Mouse (Mus musculus) forebrain, embryonic 10.5 days (tissue): ENCODE results near the gene Cramp1l. TPM values are rescaled to one million over a fixed set of nuclear protein-coding genes. Genes with fewer than 3 reads are reported as not detected.
"Not testable (repeated sequence)": the region's sequence is repeated elsewhere in the genome, so short reads cannot be mapped to it uniquely, and the experiment has no call there.

ENCODE experiments used
- DNase-seq: peaks from one replicate; pipeline ENCODE4 v3.0.0-alpha.2; 2017; ENCODE audit warnings: low spot score; ENCODE audit errors: extremely low spot score
- H3K27ac ChIP-seq: fragments of 300-500 bp; sonication (generic); 2 replicates; pipeline ENCODE4 v1.5.1; 2016; ENCODE audit warnings: mild to moderate bottlenecking
- H3K27me3 ChIP-seq: fragments of 300-500 bp; sonication (generic); 2 replicates; pipeline ENCODE4 v1.6.1; 2016; ENCODE audit warnings: mild to moderate bottlenecking; ENCODE audit not compliant: poor library complexity, severe bottlenecking
- H3K36me3 ChIP-seq: fragments of 300-500 bp; sonication (generic); replicated peaks from 2 replicates; pipeline ENCODE4 v1.6.1; 2016; ENCODE audit warnings: mild to moderate bottlenecking, moderate library complexity
- H3K4me1 ChIP-seq: fragments of 300-500 bp; sonication (generic); 2 replicates; pipeline ENCODE4 v1.6.1; 2016
- H3K4me3 ChIP-seq: fragments of 300-500 bp; sonication (generic); 2 replicates; pipeline ENCODE4 v1.5.1; 2016; ENCODE audit warnings: mild to moderate bottlenecking, moderate library complexity
- H3K9me3 ChIP-seq: fragments of 300-500 bp; sonication (generic); 2 replicates; pipeline ENCODE4 v1.6.1; 2016; ENCODE audit warnings: mild to moderate bottlenecking, moderate library complexity
- WGBS: fragments of 180-500 bp; shearing (Covaris S2); methylation state at CpG from one replicate; pipeline ENCODE4 v1.1.7; 2016; 5-methylcytosine and 5-hydroxymethylcytosine counted together
- polyA plus RNA-seq: library from polyadenylated mRNA; unstranded; fragments of >200 nt; fragmentation: Nextera tagmentation; extraction: Ambion mirVana; gene quantifications from 2 replicates; pipeline ENCODE4 v1.2.1, GENCODE M21; 2016

The Cramp1l gene
- polyA plus RNA-seq, 1 experiment from 2014 or later = 8.4 TPM

- not testable (repeated sequence) for H3K9me3 ChIP-seq, H3K27ac ChIP-seq, DNase-seq, H3K27me3 ChIP-seq, H3K4me1 ChIP-seq, H3K4me3 ChIP-seq
- WGBS = 78% methylated on average over 1 of the region's 1 CpGs
- H3K36me3 ChIP-seq = peaks cover 84% of the 10 kb centered on the region
Observed at GRCm38 (mm10) chr17:24943589-24943988, 72.0 kb downstream of the Cramp1l start.

GRCm38 (mm10) chr17:24943036-24943435, 72.6 kb downstream of the Cramp1l start:
- H3K9me3 ChIP-seq = no peaks in the 10 kb centered on the region
- 91% methylated on average over 7 of the region's 7 CpGs for WGBS
- no peaks in the 10 kb centered on the region for H3K4me1 ChIP-seq
- H3K27me3 ChIP-seq = no peaks in the 10 kb centered on the region
- H3K27ac ChIP-seq = no peak overlapping the region
- H3K36me3 ChIP-seq = peaks cover 78% of the 10 kb centered on the region
- DNase-seq = no peak
- no peak overlapping the region for H3K4me3 ChIP-seq

GRCm38 (mm10) chr17:24942453-24942852, 73.1 kb downstream of the Cramp1l start:
- not testable (repeated sequence) for H3K9me3 ChIP-seq, H3K27ac ChIP-seq, H3K27me3 ChIP-seq, DNase-seq, H3K4me3 ChIP-seq, H3K4me1 ChIP-seq
- peaks cover 72% of the 10 kb centered on the region for H3K36me3 ChIP-seq
- WGBS = 38% methylated on average over 2 of the region's 2 CpGs

GRCm38 (mm10) chr17:24937266-24937665, 78.3 kb downstream of the Cramp1l start:
- Histone ChIP-seq H3K27ac (peak overlapping the region; percentile 90), H3K4me3 (peak overlapping the region; percentile 96), H3K27me3 (no peaks in the 10 kb centered on the region), H3K36me3 (peaks cover 34% of the 10 kb centered on the region), H3K4me1 (peaks cover 21% of the 10 kb centered on the region), H3K9me3 (no peaks in the 10 kb centered on the region)
- DNase-seq = no peak
- 43% methylated on average over 6 of the region's 6 CpGs for WGBS

GRCm38 (mm10) chr17:24936259-24937237, 79.0 kb downstream of the Cramp1l start, which contains the start of gene Mapk8ip3:
TSS of gene Mapk8ip3 (minus strand) at chr17:24936977.
- DNase-seq = peak; percentile 94
- H3K27me3 ChIP-seq = no peaks in the 10 kb centered on the region
- H3K36me3 ChIP-seq = peaks cover 32% of the 10 kb centered on the region
- H3K9me3 ChIP-seq = no peaks in the 10 kb centered on the region
- peak within 1 kb of the TSS; percentile 90 for H3K27ac ChIP-seq
- peak within 1 kb of the TSS; percentile 96 for H3K4me3 ChIP-seq
- WGBS = under 1% methylated on average over 78 of the region's 78 CpGs
- peaks cover 21% of the 10 kb centered on the region for H3K4me1 ChIP-seq

GRCm38 (mm10) chr17:24935666-24936065, 79.9 kb downstream of the Cramp1l start:
- Histone ChIP-seq H3K4me3 (peak overlapping the region; percentile 96), H3K9me3 (no peaks in the 10 kb centered on the region), H3K36me3 (peaks cover 31% of the 10 kb centered on the region), H3K27me3 (no peaks in the 10 kb centered on the region), H3K4me1 (peaks cover 21% of the 10 kb centered on the region), H3K27ac (no peak overlapping the region)
- no peak for DNase-seq

- Histone ChIP-seq H3K27ac (no peak overlapping the region), H3K4me1 (peaks cover 21% of the 10 kb centered on the region), H3K36me3 (peaks cover 26% of the 10 kb centered on the region), H3K9me3 (no peaks in the 10 kb centered on the region), H3K27me3 (no peaks in the 10 kb centered on the region), H3K4me3 (peak overlapping the region; percentile 96)
- WGBS = 91% methylated on average over 4 of the region's 4 CpGs
- DNase-seq = no peak
Observed at GRCm38 (mm10) chr17:24934926-24935325, 80.7 kb downstream of the Cramp1l start.

- Histone ChIP-seq H3K4me1 (peaks cover 21% of the 10 kb centered on the region), H3K36me3 (peaks cover 38% of the 10 kb centered on the region), H3K27me3 (no peaks in the 10 kb centered on the region), H3K4me3 (no peak overlapping the region), H3K27ac (no peak overlapping the region), H3K9me3 (no peaks in the 10 kb centered on the region)
- DNase-seq = no peak
- WGBS = 89% methylated on average over 4 of the region's 4 CpGs
Observed at GRCm38 (mm10) chr17:24933163-24933562, 82.4 kb downstream of the Cramp1l start.

GRCm38 (mm10) chr17:24932431-24932830, 83.2 kb downstream of the Cramp1l start:
- no peak overlapping the region for H3K27ac ChIP-seq
- H3K27me3 ChIP-seq = no peaks in the 10 kb centered on the region
- H3K4me1 ChIP-seq = peaks cover 21% of the 10 kb centered on the region
- no peak overlapping the region for H3K4me3 ChIP-seq
- 92% methylated on average over 4 of the region's 4 CpGs for WGBS
- no peaks in the 10 kb centered on the region for H3K9me3 ChIP-seq
- DNase-seq = no peak
- H3K36me3 ChIP-seq = peaks cover 44% of the 10 kb centered on the region

GRCm38 (mm10) chr17:24929506-24929905, 86.1 kb downstream of the Cramp1l start:
- WGBS = 88% methylated on average over 1 of the region's 1 CpGs
- H3K27ac ChIP-seq = no peak overlapping the region
- peaks cover 70% of the 10 kb centered on the region for H3K36me3 ChIP-seq
- H3K9me3 ChIP-seq = no peaks in the 10 kb centered on the region
- H3K27me3 ChIP-seq = no peaks in the 10 kb centered on the region
- no peak for DNase-seq
- H3K4me3 ChIP-seq = no peak overlapping the region
- peaks cover 2% of the 10 kb centered on the region for H3K4me1 ChIP-seq

GRCm38 (mm10) chr17:24923246-24923645, 92.3 kb downstream of the Cramp1l start:
- no peak for DNase-seq
- Histone ChIP-seq H3K4me3 (no peak overlapping the region), H3K36me3 (peaks cover 99% of the 10 kb centered on the region), H3K27me3 (no peaks in the 10 kb centered on the region), H3K27ac (no peak overlapping the region), H3K4me1 (no peaks in the 10 kb centered on the region), H3K9me3 (no peaks in the 10 kb centered on the region)
- WGBS = 89% methylated on average over 1 of the region's 1 CpGs

GRCm38 (mm10) chr17:24913984-24914383, 101.6 kb downstream of the Cramp1l start:
- DNase-seq = no peak

More at GRCm38 (mm10) chr17:24913984-24914383, 101.6 kb downstream of the Cramp1l start:
- Histone ChIP-seq H3K27ac (no peak overlapping the region), H3K9me3 (no peaks in the 10 kb centered on the region), H3K4me1 (no peaks in the 10 kb centered on the region), H3K36me3 (peaks cover 100% of the 10 kb centered on the region), H3K27me3 (no peaks in the 10 kb centered on the region), H3K4me3 (no peak overlapping the region)
